Mouse (Mus musculus) left cerebral cortex, postnatal 14 days (tissue): ENCODE results near the gene Sorbs1. TPM values are rescaled to one million over a fixed set of nuclear protein-coding genes. Genes with fewer than 3 reads are reported as not detected.
A peak's percentile ranks its signal among the peaks of the same experiment; 100 is the strongest.

ENCODE experiments used
- DNase-seq, 2 experiments: peaks; one replicate each; pipeline ENCODE4 v3.0.0; 2021 to 2022; ENCODE audit warnings: low spot score in 2 of 2, mixed read lengths in 1 of 2
- intact Hi-C: fragments of 180-260 bp; cut with DNase I; formaldehyde crosslinking; loops from one replicate; pipeline ENCODE4 v1.15.1; 2025
- total RNA-seq, 2 experiments: library from RNA; stranded (reverse); gene quantifications; 2 replicates each; pipeline ENCODE4 v1.2.3; 2021

Gene Sorbs1
- total RNA-seq, 2 experiments from 2014 or later: 108 to 126 TPM

DNA sequence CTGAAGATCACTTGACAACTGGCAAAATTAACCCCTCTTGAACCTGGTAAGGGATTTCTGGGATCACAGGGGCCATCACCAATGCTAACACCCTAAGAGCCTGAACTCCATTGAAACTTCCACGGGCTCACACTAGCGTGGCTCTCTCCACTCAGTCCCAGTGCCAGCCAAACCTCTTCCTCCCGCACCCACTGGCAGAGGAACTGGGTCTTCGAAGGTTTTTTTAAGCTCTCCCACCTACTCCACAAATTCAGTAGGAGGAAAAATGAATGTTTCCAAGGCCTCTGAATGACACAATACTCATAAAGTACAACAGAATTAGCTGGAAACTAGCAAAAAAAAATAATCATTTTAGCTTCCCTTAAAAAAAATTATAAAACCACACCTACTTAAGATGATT, 58.3 kb downstream of the Sorbs1 start:
- no peak for DNase-seq
- intact Hi-C loops: no loop called here

DNA sequence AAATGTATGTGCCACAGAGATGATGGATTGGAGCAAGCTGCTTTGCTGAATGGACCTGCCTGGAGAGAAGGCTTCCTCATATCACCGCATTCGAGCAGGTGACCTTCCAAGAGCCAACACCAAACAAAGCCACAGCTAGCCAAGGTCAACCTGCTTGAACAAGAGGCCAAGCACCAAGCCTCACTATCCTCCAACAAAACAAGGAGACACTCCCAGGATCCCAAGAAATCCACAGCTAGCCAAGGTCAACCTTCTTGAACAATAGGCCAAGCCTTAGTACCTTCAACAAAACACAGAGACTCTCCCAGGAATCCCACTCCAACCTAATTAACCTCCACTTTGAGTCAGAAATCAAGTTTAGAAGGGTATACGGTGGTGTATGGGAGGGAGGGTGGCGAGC, 59.5 kb downstream of the Sorbs1 start:
- no peak for DNase-seq
- intact Hi-C loops: no loop called here

- intact Hi-C loops: no loop called here
- DNase-seq: no peak
Measured at GRCm38 (mm10) chr19:40452201-40452600, 61.4 kb downstream of the Sorbs1 start.

GRCm38 (mm10) chr19:40451307-40451706, 62.3 kb downstream of the Sorbs1 start:
- intact Hi-C loops: no loop called here
- no peak for DNase-seq

DNA sequence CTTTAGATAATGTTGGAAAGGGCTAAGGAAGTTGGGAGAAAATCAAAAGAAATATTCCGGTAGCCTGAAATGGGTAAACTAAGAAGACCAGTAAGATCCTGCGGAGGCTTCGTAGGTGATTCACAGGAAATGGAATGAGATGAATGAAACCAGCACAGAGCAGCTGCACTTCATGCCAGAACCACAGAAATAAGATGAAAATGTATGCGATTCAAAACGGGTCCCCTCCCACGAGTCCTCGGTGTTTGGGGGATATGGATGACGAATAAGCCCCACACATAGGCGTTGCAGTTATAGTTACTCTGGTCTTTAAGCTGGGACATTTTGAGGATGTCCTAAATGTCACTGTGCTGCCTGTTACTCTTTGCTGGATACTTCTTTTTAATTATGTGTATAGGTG, 67.1 kb downstream of the Sorbs1 start:
- peak in 1 of 2 experiments; percentile 43 for DNase-seq
- intact Hi-C loops: no loop called here

DNA sequence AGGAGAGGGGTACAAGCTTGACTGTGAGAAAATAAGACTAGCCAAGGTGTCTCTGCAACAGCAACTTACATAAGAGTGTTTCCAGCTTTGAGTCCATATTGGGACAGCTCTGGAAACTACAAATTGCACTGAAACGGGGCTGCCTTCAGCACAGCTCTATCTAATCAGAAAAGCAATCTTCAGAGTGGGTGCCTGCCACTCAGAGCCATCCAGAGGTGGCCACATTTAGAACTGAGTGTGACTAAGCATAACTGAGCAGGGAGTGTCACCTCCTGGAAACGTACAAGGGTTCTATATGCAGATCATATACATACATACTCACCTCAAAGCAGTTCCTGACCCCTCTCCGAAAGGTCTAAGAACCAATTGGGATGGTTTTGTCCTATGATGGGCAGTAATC, 71.2 kb downstream of the Sorbs1 start:
- intact Hi-C loops: no loop called here
- DNase-seq: no peak

GRCm38 (mm10) chr19:40440951-40441350, 72.6 kb downstream of the Sorbs1 start:
- DNase-seq: no peak
- intact Hi-C loops: no loop called here

DNA sequence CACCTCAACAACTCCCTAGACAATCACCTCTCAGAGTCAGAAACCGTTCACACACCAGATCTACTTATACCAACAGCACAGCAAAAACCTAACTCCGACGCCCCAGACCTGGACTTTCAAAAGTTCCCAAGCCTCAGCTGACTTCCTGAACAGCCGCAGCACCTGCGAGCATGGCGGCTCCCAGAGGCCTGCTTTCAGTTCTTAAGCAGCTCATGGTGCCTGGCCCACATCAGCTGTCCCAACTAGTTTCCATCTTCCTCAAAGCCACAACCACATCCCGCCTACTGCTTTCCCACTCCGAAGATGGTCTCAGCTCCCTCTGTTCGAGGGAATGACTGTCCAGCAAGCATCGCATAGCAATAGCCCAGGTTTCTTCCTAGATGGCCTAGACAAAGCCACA, 74.7 kb downstream of the Sorbs1 start:
- intact Hi-C loops: no loop called here
- DNase-seq: no peak

DNA sequence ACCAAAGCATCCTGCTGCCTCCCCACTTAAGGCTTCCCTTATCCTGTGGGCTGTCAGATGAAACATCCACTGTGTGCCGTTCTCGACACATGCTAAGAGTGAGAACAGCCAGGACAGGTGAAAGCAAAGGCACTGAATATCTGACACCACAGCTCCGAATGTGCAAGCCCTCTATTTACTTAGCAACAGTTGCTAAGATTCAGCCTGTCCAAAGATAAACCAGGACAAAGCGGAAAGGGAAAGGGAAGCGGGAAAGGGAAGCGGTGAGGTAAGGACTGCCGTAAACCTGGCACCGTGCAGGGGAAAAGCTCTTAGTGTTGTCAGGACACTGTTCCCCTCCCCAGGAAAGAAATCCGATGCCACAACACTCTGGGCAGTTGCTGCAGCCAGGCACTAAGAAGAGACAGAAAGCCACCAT, 75.9 kb downstream of the Sorbs1 start:
- DNase-seq: peak in 1 of 2 experiments; percentile 28
- intact Hi-C loops: no loop called here

GRCm38 (mm10) chr19:40436465-40437200, 76.9 kb downstream of the Sorbs1 start:
- DNase-seq: no peak
- intact Hi-C loops: no loop called here

DNA sequence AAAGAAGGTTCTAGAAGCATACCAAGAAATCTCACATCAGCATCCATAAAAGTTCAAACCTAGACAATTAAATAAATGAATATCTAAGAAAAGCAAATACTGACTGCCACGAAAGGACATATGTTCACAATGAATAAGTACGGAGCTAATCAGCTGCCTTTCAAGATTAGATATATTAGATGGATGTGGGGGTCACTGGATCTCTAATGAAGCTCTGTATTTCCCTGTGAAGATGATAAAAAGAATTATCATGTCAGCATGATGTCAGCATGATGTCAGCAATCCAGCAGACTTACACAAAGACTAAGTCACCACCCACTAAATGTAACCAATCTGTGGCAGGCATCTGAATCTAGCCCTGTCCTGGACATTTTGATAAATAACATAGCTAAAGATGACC, 77.8 kb downstream of the Sorbs1 start:
- no peak for DNase-seq
- intact Hi-C loops: no loop called here

DNA sequence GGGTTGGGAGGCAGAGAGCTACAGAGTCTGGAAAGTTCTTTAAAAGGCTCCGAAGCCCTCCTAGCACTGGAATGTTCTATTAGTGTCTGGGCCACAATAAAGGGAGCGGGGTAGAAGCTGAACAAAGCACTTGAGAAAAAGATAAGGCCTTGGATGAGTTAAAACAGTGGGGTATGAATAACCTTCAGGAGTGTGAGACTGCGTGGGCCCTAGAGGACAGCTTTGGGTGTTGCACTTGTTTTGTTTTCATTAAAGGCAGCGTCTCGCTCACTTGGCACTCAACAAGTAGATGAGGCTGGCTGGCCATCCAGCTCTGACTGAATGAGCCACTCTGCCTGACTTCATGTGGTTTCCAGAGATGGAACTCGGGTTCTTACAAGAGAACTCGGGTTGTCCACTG, 78.5 kb downstream of the Sorbs1 start:
- DNase-seq: peak in 1 of 2 experiments; percentile 31
- intact Hi-C loops: no loop called here

DNA sequence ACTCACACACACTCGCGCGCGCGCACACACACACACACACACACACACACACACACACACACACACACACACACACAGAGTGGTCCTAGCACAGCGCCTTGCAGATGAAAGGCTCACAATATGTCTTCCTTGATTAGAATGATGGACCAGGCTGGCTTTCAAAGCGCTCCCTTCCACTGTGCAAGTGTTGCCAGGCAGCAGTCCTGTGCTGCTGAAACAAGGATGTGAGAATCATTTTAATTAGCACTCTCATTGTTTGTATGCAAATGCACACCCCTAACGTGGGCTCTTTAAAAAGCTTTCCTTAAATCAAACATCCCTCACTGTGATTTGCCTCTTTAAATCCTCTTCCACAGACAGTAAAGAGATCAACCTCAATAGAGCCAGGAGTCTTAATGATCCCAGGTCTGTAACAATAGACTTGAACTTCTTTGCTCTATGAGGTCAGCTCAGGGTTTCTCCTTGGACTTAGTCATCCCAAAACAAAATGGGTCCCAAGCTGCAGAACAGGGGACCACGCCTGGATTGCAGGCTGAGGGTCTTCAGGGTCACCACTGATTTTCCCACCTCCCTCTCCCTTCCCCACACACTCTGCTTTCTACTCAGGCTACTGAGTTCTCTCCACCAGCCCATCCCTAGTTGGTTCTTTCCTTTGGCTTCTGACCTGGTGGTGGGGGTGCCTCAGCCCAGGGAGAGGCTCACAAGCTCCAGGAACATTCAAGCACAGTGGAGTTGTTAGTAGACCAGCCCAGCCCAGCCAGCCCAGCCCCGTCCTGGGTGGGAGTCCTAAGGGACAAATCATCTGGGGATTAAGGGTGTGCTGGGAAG, 79.3 kb downstream of the Sorbs1 start:
- DNase-seq: peak; percentile 55 to 78
- intact Hi-C loops: loop anchor here (5.0 kb wide), 1 partner anchor 33 kb away; no protein-coding TSS in a partner anchor

DNA sequence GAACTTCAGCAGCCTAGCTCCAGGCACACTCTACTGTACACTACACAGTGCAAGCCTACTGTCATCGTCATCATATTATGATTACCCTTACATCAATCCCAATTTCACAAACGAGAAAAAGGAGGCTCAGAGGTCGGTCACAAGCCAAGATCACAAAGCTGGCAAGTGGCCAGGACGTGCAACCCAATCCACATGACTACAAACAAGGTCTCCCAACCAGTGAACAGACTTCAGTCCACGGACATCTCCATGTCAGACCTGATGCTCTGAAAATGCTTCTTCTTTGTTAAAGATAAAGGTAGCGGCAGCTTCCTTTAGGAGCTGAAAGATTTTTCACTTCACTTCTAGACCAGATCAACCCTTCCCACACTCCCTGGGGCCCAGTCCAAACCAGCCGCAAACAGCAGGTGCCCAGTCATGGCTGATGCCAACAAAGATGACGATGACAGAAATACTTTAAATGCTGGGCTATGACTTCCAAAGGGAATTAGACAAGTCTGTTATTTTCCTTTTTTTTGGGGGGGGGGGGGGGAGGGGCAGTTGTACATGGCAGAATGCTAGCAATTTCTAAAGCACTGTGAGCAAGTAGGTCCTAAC, 80.2 kb downstream of the Sorbs1 start:
- no peak for DNase-seq
- intact Hi-C loops: loop anchor here (5.0 kb wide), 1 partner anchor 34 kb away; no protein-coding TSS in a partner anchor

DNA sequence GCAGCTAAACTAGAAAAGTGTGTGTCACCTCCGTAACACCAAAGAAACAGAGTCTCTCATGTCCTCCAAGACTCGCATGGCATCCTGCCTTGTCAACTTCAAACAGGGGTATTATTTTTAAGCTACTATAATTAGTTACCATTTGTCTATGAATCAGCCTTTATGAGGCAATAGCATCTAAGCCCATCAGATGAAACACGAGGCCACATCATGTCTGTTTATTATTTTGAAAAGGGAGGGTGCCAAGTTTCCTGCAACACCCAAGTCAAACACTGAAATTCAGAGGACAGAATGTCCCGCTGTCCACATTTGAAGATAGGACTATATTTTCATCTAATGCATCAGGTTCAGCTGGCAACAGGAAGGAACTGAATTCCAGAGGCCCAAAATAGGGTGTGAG, 81.6 kb downstream of the Sorbs1 start:
- intact Hi-C loops: loop anchor here (5.0 kb wide), 1 partner anchor 35 kb away; no protein-coding TSS in a partner anchor
- DNase-seq: no peak

GRCm38 (mm10) chr19:40429572-40429971, 84.0 kb downstream of the Sorbs1 start:
- no peak for DNase-seq
- intact Hi-C loops: no loop called here

DNA sequence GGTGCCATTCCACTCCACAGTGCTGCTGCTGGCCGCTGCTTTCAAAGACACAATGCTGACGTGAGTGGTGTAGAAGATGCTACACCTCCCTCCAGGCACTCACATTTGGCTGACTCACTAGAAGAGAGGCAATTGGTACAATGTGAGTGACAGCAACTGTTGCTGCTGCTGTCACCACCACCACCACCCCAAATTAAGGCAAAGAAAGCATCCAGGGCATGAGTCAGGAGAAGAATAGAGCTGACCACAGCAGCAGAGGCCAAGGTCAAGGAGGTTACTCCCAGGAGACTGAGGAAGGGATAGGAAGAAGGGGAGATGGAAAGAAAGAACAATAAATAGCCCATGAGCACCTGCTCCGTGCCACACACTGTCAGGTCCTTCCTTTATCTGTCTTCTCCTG, 84.4 kb downstream of the Sorbs1 start:
- intact Hi-C loops: no loop called here
- DNase-seq: no peak

GRCm38 (mm10) chr19:40426103-40426960, 87.2 kb downstream of the Sorbs1 start:
- intact Hi-C loops: no loop called here
- peak in 1 of 2 experiments; percentile 55 for DNase-seq

GRCm38 (mm10) chr19:40425326-40425725, 88.3 kb downstream of the Sorbs1 start:
- no peak for DNase-seq

More at GRCm38 (mm10) chr19:40425326-40425725, 88.3 kb downstream of the Sorbs1 start:
- intact Hi-C loops: no loop called here
